Mouse (Mus musculus): Measurements from ENCODE around the gene Gimap5. TPM values are rescaled to one million over a fixed set of nuclear protein-coding genes. Genes with fewer than 3 reads are reported as not detected.

Gimap5 gene
- polyA plus RNA-seq, 1 experiment from 2014 or later = 0.71 TPM

- DNase-seq (ENCODE audit: low spot score) (no peak), ATAC-seq (replicated peaks; ENCODE audit: low FRiP score) (no peak)
- Histone ChIP-seq H3K36me3 (ENCODE audit: control insufficient read depth, insufficient read depth, low read length) (no peaks in the 10 kb centered on the region), H3K4me3 (ENCODE audit: low read depth, low read length) (no peak overlapping the region), H3K9me3 (ENCODE audit: control insufficient read depth, low read length) (no peaks in the 10 kb centered on the region), H3K4me1 (replicated peaks; ENCODE audit: control insufficient read depth, insufficient read depth, low read length) (no peaks in the 10 kb centered on the region), H3K27ac (ENCODE audit: low read depth, low read length) (no peak overlapping the region), H3K9ac (ENCODE audit: low read length) (no peak overlapping the region), H3K27me3 (ENCODE audit: control insufficient read depth, insufficient read depth, low read length) (no peaks in the 10 kb centered on the region), H3K4me2 (ENCODE audit: low read depth, low read length, severe bottlenecking) (no peak overlapping the region)
- WGBS = 89% methylated on average over 1 of the region's 1 CpGs
These were observed 38.4 kb downstream of the Gimap5 start for GRCm38 (mm10) chr6:48784406-48784805.

- H3K9ac ChIP-seq (ENCODE audit: low read length) = no peak overlapping the region
- H3K4me1 ChIP-seq (replicated peaks; ENCODE audit: control insufficient read depth, insufficient read depth, low read length) = no peaks in the 10 kb centered on the region
- no peak overlapping the region for H3K4me3 ChIP-seq (ENCODE audit: low read depth, low read length)
- no peaks in the 10 kb centered on the region for H3K27me3 ChIP-seq (ENCODE audit: control insufficient read depth, insufficient read depth, low read length)
- no peak overlapping the region for H3K4me2 ChIP-seq (ENCODE audit: low read depth, low read length, severe bottlenecking)
- no peaks in the 10 kb centered on the region for H3K36me3 ChIP-seq (ENCODE audit: control insufficient read depth, insufficient read depth, low read length)
- H3K9me3 ChIP-seq (ENCODE audit: control insufficient read depth, low read length) = no peaks in the 10 kb centered on the region
- no peak for DNase-seq (ENCODE audit: low spot score)
- no peak overlapping the region for H3K27ac ChIP-seq (ENCODE audit: low read depth, low read length)
- 78% methylated on average over 1 of the region's 1 CpGs for WGBS
- no peak for ATAC-seq (replicated peaks; ENCODE audit: low FRiP score)
These were observed 39.2 kb downstream of the Gimap5 start for GRCm38 (mm10) chr6:48785189-48785588.

GRCm38 (mm10) chr6:48785601-48786000, 39.6 kb downstream of the Gimap5 start:
- no peak overlapping the region for H3K9ac ChIP-seq (ENCODE audit: low read length)
- no peaks in the 10 kb centered on the region for H3K9me3 ChIP-seq (ENCODE audit: control insufficient read depth, low read length)
- no peak overlapping the region for H3K4me3 ChIP-seq (ENCODE audit: low read depth, low read length)
- WGBS = 92% methylated on average over 2 of the region's 2 CpGs
- H3K4me2 ChIP-seq (ENCODE audit: low read depth, low read length, severe bottlenecking) = no peak overlapping the region
- H3K27me3 ChIP-seq (ENCODE audit: control insufficient read depth, insufficient read depth, low read length) = no peaks in the 10 kb centered on the region
- no peaks in the 10 kb centered on the region for H3K4me1 ChIP-seq (replicated peaks; ENCODE audit: control insufficient read depth, insufficient read depth, low read length)
- H3K27ac ChIP-seq (ENCODE audit: low read depth, low read length) = no peak overlapping the region
- no peaks in the 10 kb centered on the region for H3K36me3 ChIP-seq (ENCODE audit: control insufficient read depth, insufficient read depth, low read length)
- no peak for DNase-seq (ENCODE audit: low spot score)
- no peak for ATAC-seq (replicated peaks; ENCODE audit: low FRiP score)

GRCm38 (mm10) chr6:48787867-48788266, 41.9 kb downstream of the Gimap5 start:
- H3K4me2 ChIP-seq (ENCODE audit: low read depth, low read length, severe bottlenecking) = no peak overlapping the region
- DNase-seq (ENCODE audit: low spot score) (no peak), ATAC-seq (replicated peaks; ENCODE audit: low FRiP score) (no peak)
- H3K9ac ChIP-seq (ENCODE audit: low read length) = no peak overlapping the region
- H3K27ac ChIP-seq (ENCODE audit: low read depth, low read length) = no peak overlapping the region
- 83% methylated on average over 2 of the region's 2 CpGs for WGBS
- H3K36me3 ChIP-seq (ENCODE audit: control insufficient read depth, insufficient read depth, low read length) = no peaks in the 10 kb centered on the region
- no peaks in the 10 kb centered on the region for H3K4me1 ChIP-seq (replicated peaks; ENCODE audit: control insufficient read depth, insufficient read depth, low read length)
- no peaks in the 10 kb centered on the region for H3K27me3 ChIP-seq (ENCODE audit: control insufficient read depth, insufficient read depth, low read length)
- H3K9me3 ChIP-seq (ENCODE audit: control insufficient read depth, low read length) = no peaks in the 10 kb centered on the region
- no peak overlapping the region for H3K4me3 ChIP-seq (ENCODE audit: low read depth, low read length)

- no peak overlapping the region for H3K9ac ChIP-seq (ENCODE audit: low read length)
These were observed 55.9 kb downstream of the Gimap5 start for GRCm38 (mm10) chr6:48801897-48802296.

GRCm38 (mm10) chr6:48803406-48804051, 57.5 kb downstream of the Gimap5 start:
- DNase-seq (ENCODE audit: low spot score) (no peak), ATAC-seq (replicated peaks; ENCODE audit: low FRiP score) (no peak)
- H3K9ac ChIP-seq (ENCODE audit: low read length) = no peak overlapping the region
- no peak overlapping the region for H3K4me3 ChIP-seq (ENCODE audit: low read depth, low read length)
- H3K9me3 ChIP-seq (ENCODE audit: control insufficient read depth, low read length) = no peaks in the 10 kb centered on the region
- H3K27ac ChIP-seq (ENCODE audit: low read depth, low read length) = no peak overlapping the region
- no peaks in the 10 kb centered on the region for H3K36me3 ChIP-seq (ENCODE audit: control insufficient read depth, insufficient read depth, low read length)
- no peak overlapping the region for H3K4me2 ChIP-seq (ENCODE audit: low read depth, low read length, severe bottlenecking)
- no peaks in the 10 kb centered on the region for H3K4me1 ChIP-seq (replicated peaks; ENCODE audit: control insufficient read depth, insufficient read depth, low read length)
- no peaks in the 10 kb centered on the region for H3K27me3 ChIP-seq (ENCODE audit: control insufficient read depth, insufficient read depth, low read length)

More at GRCm38 (mm10) chr6:48801897-48802296, 55.9 kb downstream of the Gimap5 start:
- ATAC-seq (replicated peaks; ENCODE audit: low FRiP score) (no peak), DNase-seq (ENCODE audit: low spot score) (no peak)
- Histone ChIP-seq H3K36me3 (ENCODE audit: control insufficient read depth, insufficient read depth, low read length) (no peaks in the 10 kb centered on the region), H3K4me2 (ENCODE audit: low read depth, low read length, severe bottlenecking) (no peak overlapping the region), H3K4me3 (ENCODE audit: low read depth, low read length) (no peak overlapping the region), H3K27ac (ENCODE audit: low read depth, low read length) (no peak overlapping the region), H3K27me3 (ENCODE audit: control insufficient read depth, insufficient read depth, low read length) (no peaks in the 10 kb centered on the region), H3K4me1 (replicated peaks; ENCODE audit: control insufficient read depth, insufficient read depth, low read length) (no peaks in the 10 kb centered on the region), H3K9me3 (ENCODE audit: control insufficient read depth, low read length) (no peaks in the 10 kb centered on the region)
- WGBS = 81% methylated on average over 1 of the region's 1 CpGs

Other genes with a start within 250 kb of the Gimap5 start
- gene Atp6v0e2, start 208.6 kb upstream of the Gimap5 start, polyA plus RNA-seq (2014; fragmentation: Nextera tagmentation; extraction: Ambion mirVana) = 52.5 and 56.6 TPM in 2 replicates
- 12.6 and 13.7 TPM in 2 replicates for gene Lrrc61, start 191.4 kb upstream of the Gimap5 start, polyA plus RNA-seq (2014; fragmentation: Nextera tagmentation; extraction: Ambion mirVana)
- 0.60 and 0.84 TPM in 2 replicates for gene Rarres2, start 173.4 kb upstream of the Gimap5 start, polyA plus RNA-seq (2014; fragmentation: Nextera tagmentation; extraction: Ambion mirVana)
- gene Gm45021, start 156.6 kb upstream of the Gimap5 start, polyA plus RNA-seq (2014; fragmentation: Nextera tagmentation; extraction: Ambion mirVana) = not detected in 2 replicates
- 50.2 and 50.6 TPM in 2 replicates for gene Repin1, start 152.3 kb upstream of the Gimap5 start, polyA plus RNA-seq (2014; fragmentation: Nextera tagmentation; extraction: Ambion mirVana)
- 0.67 TPM in 1 of 2 replicates, not detected in the other for gene Gm44965, start 152.3 kb upstream of the Gimap5 start, polyA plus RNA-seq (2014; fragmentation: Nextera tagmentation; extraction: Ambion mirVana)
- gene Zfp775, start 144.1 kb upstream of the Gimap5 start, polyA plus RNA-seq (2014; fragmentation: Nextera tagmentation; extraction: Ambion mirVana) = 12.7 and 14.2 TPM in 2 replicates
- 0.48 and 0.60 TPM in 2 replicates for gene AI854703, start 119.4 kb upstream of the Gimap5 start, polyA plus RNA-seq (2014; fragmentation: Nextera tagmentation; extraction: Ambion mirVana)
- gene Gimap8, start 99.0 kb upstream of the Gimap5 start, polyA plus RNA-seq (2014; fragmentation: Nextera tagmentation; extraction: Ambion mirVana) = 0.16 and 0.31 TPM in 2 replicates
- gene Gimap9, start 70.1 kb upstream of the Gimap5 start, polyA plus RNA-seq (2014; fragmentation: Nextera tagmentation; extraction: Ambion mirVana) = 3.1 and 3.3 TPM in 2 replicates
- 4.3 and 4.5 TPM in 2 replicates for gene Gimap4, start 61.6 kb upstream of the Gimap5 start, polyA plus RNA-seq (2014; fragmentation: Nextera tagmentation; extraction: Ambion mirVana)
- gene Gimap6, start 38.0 kb upstream of the Gimap5 start, polyA plus RNA-seq (2014; fragmentation: Nextera tagmentation; extraction: Ambion mirVana) = 7.1 and 8.7 TPM in 2 replicates
- 0.94 TPM in 1 of 2 replicates, not detected in the other for gene Gm28053, start 27.6 kb upstream of the Gimap5 start, polyA plus RNA-seq (2014; fragmentation: Nextera tagmentation; extraction: Ambion mirVana)
- not detected in 2 replicates for gene Gimap7, start 27.6 kb upstream of the Gimap5 start, polyA plus RNA-seq (2014; fragmentation: Nextera tagmentation; extraction: Ambion mirVana)
- 5.4 and 6.4 TPM in 2 replicates for gene Gimap1, start 7.1 kb upstream of the Gimap5 start, polyA plus RNA-seq (2014; fragmentation: Nextera tagmentation; extraction: Ambion mirVana)
- gene Gimap3, start 24.7 kb downstream of the Gimap5 start, polyA plus RNA-seq (2014; fragmentation: Nextera tagmentation; extraction: Ambion mirVana) = not detected in 2 replicates
- gene Tmem176a, start 94.7 kb downstream of the Gimap5 start, polyA plus RNA-seq (2014; fragmentation: Nextera tagmentation; extraction: Ambion mirVana) = 15.7 and 18.2 TPM in 2 replicates
- 50.5 and 51.0 TPM in 2 replicates for gene Tmem176b, start 95.3 kb downstream of the Gimap5 start, polyA plus RNA-seq (2014; fragmentation: Nextera tagmentation; extraction: Ambion mirVana)
- gene Aoc1, start 126.7 kb downstream of the Gimap5 start, polyA plus RNA-seq (2014; fragmentation: Nextera tagmentation; extraction: Ambion mirVana) = not detected in 2 replicates
- not detected in 2 replicates for gene 1600015I10Rik, start 183.7 kb downstream of the Gimap5 start, polyA plus RNA-seq (2014; fragmentation: Nextera tagmentation; extraction: Ambion mirVana)
- gene Doxl2, start 228.8 kb downstream of the Gimap5 start, polyA plus RNA-seq (2014; fragmentation: Nextera tagmentation; extraction: Ambion mirVana) = not detected in 2 replicates
- not detected in 2 replicates for gene Svs1, start 240.7 kb downstream of the Gimap5 start, polyA plus RNA-seq (2014; fragmentation: Nextera tagmentation; extraction: Ambion mirVana)

Data from forebrain, embryonic 11.5 days (tissue).